Mouse (Mus musculus) hindbrain, postnatal 0 days (tissue): Measurements from ENCODE around the gene Pbxip1. TPM values are rescaled to one million over a fixed set of nuclear protein-coding genes. Genes with fewer than 3 reads are reported as not detected.

Source experiments
- ATAC-seq: fragments of 200-750 bp; cut with Nextera tagmentation; 2 replicates; pipeline ENCODE4 v1.8.0; 2017; ENCODE audit warnings: mild to moderate bottlenecking, moderate TSS enrichment, moderate library complexity
- DNase-seq: peaks from one replicate; pipeline ENCODE4 v3.0.0-alpha.2; 2015; ENCODE audit warnings: low spot score
- H3K27ac ChIP-seq: fragments of 300-500 bp; sonication (generic); 2 replicates; pipeline ENCODE4 v1.5.1; 2014; ENCODE audit warnings: mild to moderate bottlenecking
- H3K27me3 ChIP-seq: fragments of 300-500 bp; sonication (generic); 2 replicates; pipeline ENCODE4 v1.6.1; 2014; ENCODE audit warnings: low read length, mixed read lengths; ENCODE audit not compliant: insufficient read depth
- H3K36me3 ChIP-seq: fragments of 300-500 bp; sonication (generic); 2 replicates; pipeline ENCODE4 v1.6.1; 2014; ENCODE audit warnings: low read length, mixed read lengths; ENCODE audit not compliant: insufficient read depth
- H3K4me1 ChIP-seq: fragments of 300-500 bp; sonication (generic); 2 replicates; pipeline ENCODE4 v1.6.1; 2014; ENCODE audit warnings: antibody characterized with exemption, low read length, mixed read lengths; ENCODE audit not compliant: insufficient read depth
- H3K4me2 ChIP-seq: fragments of 300-500 bp; sonication (generic); 2 replicates; pipeline ENCODE4 v1.6.1; 2014; ENCODE audit warnings: low read depth, mild to moderate bottlenecking, low read length, moderate library complexity, mixed read lengths
- H3K4me3 ChIP-seq: fragments of 300-500 bp; sonication (generic); 2 replicates; pipeline ENCODE4 v1.5.1; 2014; ENCODE audit warnings: low read length
- H3K9ac ChIP-seq: fragments of 300-500 bp; sonication (generic); replicated peaks from 2 replicates; pipeline ENCODE4 v1.6.1; 2014; ENCODE audit warnings: mild to moderate bottlenecking, low read length, moderate library complexity, mixed read lengths
- H3K9me3 ChIP-seq: fragments of 300-500 bp; sonication (generic); 2 replicates; pipeline ENCODE4 v1.6.1; 2016; ENCODE audit warnings: low read length, mixed read lengths
- CTCF ChIP-seq: IDR thresholded peaks from 2 replicates; pipeline ENCODE4 v1.5.1; 2016; ENCODE audit warnings: antibody characterized with exemption, control low read depth, low read depth
- WGBS: fragments of 180-500 bp; shearing (Covaris S2); extraction: QIAGEN DNeasy Blood & Tissue Kit; methylation state at CpG from one replicate; pipeline ENCODE4 v1.1.7; 2014; 5-methylcytosine and 5-hydroxymethylcytosine counted together
- polyA plus RNA-seq: library from polyadenylated mRNA; unstranded; fragments of >200 nt; fragmentation: Nextera tagmentation; extraction: Ambion mirVana; gene quantifications from 2 replicates; pipeline ENCODE4 v1.2.1, GENCODE M21; 2015
- total RNA-seq: library from RNA; depleted of rRNA; stranded (reverse); fragments of >200 nt; gene quantifications from 2 replicates; pipeline ENCODE4 v1.2.3, GENCODE M21; 2014

Pbxip1 gene
- total and polyA plus RNA-seq, 2 experiments from 2014 or later, result 22.5 to 28.5 TPM

DNA sequence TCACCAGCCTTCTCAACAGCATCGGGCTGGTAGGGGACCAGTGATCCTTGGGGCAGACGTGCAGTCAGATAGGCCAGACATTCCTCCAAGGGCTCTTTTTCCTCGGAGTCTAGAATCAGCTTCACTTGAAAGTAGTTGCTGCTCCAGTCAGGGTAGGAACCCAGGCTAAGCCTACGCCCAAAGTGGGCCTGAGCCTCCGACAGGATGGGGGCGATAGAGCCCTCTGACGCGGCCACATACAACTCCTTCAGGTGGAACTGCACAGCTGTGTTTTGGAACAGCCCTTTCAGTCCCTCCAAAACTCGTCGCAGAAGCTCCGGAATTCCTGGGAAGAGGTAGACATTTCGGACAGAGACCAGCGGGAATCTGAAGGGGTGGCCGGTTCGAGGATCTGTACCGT, 28.1 kb upstream of the Pbxip1 start:
- TF ChIP-seq CTCF, result 0 out of 2 replicates have a peak, but pooled peaks have one; percentile 4
- Histone ChIP-seq H3K9me3 (no peaks in the 10 kb centered on the region), H3K4me3 (no peak overlapping the region), H3K27ac (no peak overlapping the region), H3K4me2 (no peak overlapping the region), H3K4me1 (0 out of 2 replicates have a peak, but pooled peaks cover 4% of the 10 kb centered on the region), H3K9ac (no peak overlapping the region), H3K36me3 (peaks cover 14% of the 10 kb centered on the region), H3K27me3 (no peaks in the 10 kb centered on the region)
- ATAC-seq (no peak), DNase-seq (no peak)
- WGBS, result 69% methylated on average over 16 of the region's 16 CpGs

DNA sequence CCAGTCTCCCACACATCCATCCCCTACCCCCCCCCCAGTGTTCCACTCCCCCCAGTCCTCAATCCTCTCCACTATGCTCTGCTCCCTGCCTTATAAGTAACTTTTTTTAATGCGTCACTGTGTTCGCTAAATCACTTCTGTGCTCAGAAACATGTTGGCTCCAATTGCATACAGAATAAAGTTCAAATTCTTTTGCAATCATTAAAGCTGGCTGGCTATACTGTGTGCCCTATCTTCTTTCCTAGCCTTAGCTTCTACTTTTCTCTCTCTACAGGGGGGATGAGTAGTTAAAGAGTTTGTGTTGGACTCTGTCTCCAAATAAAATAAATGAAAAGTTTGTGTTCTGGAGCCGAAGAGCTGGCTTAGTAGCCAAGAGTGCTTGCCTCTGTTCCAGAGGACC, 26.8 kb upstream of the Pbxip1 start:
- DNase-seq, result no peak
- Histone ChIP-seq H3K4me1 (0 out of 2 replicates have a peak, but pooled peaks cover 4% of the 10 kb centered on the region), H3K9me3 (no peaks in the 10 kb centered on the region), H3K9ac (no peak overlapping the region), H3K27me3 (no peaks in the 10 kb centered on the region), H3K4me3 (no peak overlapping the region), H3K36me3 (peaks cover 17% of the 10 kb centered on the region), H3K4me2 (no peak overlapping the region), H3K27ac (no peak overlapping the region)
- 92% methylated on average over 3 of the region's 3 CpGs for WGBS
- no peak for ATAC-seq
- TF ChIP-seq CTCF, result no peak

DNA sequence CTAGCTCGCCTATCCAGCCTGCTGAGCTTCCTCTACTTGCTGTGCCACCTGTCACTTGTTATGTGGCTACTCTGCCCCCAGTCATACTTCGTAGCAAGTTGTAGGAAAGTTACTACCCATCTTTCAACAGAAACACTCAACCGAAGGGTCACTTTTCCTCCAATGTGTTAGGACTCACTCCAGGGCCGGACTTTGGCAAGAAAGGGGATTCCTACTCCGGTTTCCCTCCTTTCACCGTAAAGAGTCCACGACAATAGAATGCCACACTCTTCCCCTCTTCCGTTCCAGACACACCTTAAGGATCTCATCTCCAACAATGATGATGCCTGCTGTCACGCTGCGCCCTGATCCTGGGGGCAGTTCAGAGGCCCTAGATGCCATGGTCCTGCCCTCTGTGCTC, 25.6 kb upstream of the Pbxip1 start:
- Histone ChIP-seq H3K36me3 (peaks cover 15% of the 10 kb centered on the region), H3K4me1 (0 out of 2 replicates have a peak, but pooled peaks cover 4% of the 10 kb centered on the region), H3K4me3 (peak overlapping the region; percentile 49), H3K27me3 (no peaks in the 10 kb centered on the region), H3K9ac (peak overlapping the region; percentile 49), H3K27ac (peak overlapping the region; percentile 70), H3K9me3 (no peaks in the 10 kb centered on the region), H3K4me2 (peak overlapping the region; percentile 80)
- 80% methylated on average over 10 of the region's 10 CpGs for WGBS
- DNase-seq (no peak), ATAC-seq (no peak)
- no peak for TF ChIP-seq CTCF

DNA sequence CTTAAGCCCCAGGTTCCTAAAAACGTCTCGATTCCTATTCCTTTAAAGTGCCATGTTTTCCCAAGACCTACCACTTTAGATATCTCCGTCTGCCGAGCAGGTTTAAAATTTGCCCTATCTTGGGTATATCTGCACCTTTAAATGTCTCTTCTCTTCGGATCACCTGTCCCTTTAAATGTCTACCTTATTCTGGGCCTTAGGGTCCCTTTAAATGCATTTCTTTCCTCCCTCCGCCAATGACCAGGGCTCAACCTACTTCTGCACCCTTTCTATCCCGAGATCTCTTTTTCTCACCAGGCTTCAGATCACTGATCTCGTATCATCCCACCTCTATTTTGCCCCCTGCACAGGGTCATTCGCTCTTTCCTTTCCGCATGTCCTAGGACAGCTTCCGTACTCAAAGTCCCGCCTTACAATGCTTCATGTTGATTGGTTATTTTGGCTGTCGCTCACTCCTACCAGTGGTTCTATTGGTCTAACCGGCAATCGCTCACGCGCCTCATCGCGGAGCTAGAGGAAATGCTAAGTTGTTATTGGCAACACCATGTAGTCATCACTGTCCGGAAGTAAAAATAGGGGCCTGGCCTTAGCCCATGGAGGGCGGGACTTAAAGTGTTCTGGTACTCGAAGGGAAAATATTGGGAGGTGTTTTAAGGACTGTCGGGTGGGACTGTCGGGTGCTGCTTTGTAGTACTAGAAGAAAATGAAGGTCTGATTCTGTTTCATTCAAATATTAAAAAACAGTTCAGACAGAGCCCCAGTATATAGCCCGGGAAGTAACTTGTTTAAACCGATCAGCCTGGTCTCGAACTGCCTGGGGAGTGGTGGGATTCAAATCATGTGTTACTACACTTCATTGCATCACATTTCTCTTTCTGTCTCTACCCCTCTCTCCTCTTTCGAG, 24.8 kb upstream of the Pbxip1 start, which contains the start of gene Flad1:
TSS of gene Flad1 (minus strand) at position 381 of the 904 bp plus-strand sequence.
- H3K4me2 ChIP-seq, result peak within 1 kb of the TSS; percentile 80
- TF ChIP-seq CTCF, result no peak
- 0 out of 2 replicates have a peak, but pooled peaks cover 4% of the 10 kb centered on the region for H3K4me1 ChIP-seq
- ATAC-seq (peak; percentile 99), DNase-seq (peak; percentile 99)
- H3K27me3 ChIP-seq, result no peaks in the 10 kb centered on the region
- WGBS, result 6% methylated on average over 28 of the region's 28 CpGs
- H3K9me3 ChIP-seq, result no peaks in the 10 kb centered on the region
- peak within 1 kb of the TSS; percentile 49 for H3K4me3 ChIP-seq
- H3K36me3 ChIP-seq, result peaks cover 15% of the 10 kb centered on the region
- peak within 1 kb of the TSS; percentile 70 for H3K27ac ChIP-seq
- peak within 1 kb of the TSS; percentile 49 for H3K9ac ChIP-seq

DNA sequence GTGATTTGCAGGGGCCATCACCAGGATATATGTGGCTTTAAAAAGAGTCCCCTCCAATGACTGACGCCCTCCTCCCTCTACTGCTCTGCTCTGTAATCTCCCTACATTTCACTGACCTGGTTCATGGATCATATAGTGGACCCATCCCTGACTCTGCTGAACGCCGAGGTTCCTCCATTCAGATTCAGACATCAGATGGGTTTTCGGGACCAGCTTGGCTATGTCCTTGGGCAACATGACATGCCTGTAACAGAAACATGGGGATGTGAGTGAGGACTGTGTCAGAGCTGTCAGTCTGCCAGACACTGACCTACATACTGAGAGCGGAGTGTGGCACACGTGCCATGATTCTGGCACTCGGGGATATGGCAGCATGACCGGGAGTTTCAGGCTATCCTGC, 20.3 kb upstream of the Pbxip1 start:
- Histone ChIP-seq H3K27ac (no peak overlapping the region), H3K36me3 (peaks cover 11% of the 10 kb centered on the region), H3K4me2 (no peak overlapping the region), H3K4me1 (peaks cover 7% of the 10 kb centered on the region; the same call in 1 of the 2 replicates), H3K27me3 (no peaks in the 10 kb centered on the region), H3K4me3 (no peak overlapping the region), H3K9ac (no peak overlapping the region), H3K9me3 (no peaks in the 10 kb centered on the region)
- 96% methylated on average over 8 of the region's 8 CpGs for WGBS
- TF ChIP-seq CTCF, result no peak
- DNase-seq, result no peak
- ATAC-seq, result no peak

DNA sequence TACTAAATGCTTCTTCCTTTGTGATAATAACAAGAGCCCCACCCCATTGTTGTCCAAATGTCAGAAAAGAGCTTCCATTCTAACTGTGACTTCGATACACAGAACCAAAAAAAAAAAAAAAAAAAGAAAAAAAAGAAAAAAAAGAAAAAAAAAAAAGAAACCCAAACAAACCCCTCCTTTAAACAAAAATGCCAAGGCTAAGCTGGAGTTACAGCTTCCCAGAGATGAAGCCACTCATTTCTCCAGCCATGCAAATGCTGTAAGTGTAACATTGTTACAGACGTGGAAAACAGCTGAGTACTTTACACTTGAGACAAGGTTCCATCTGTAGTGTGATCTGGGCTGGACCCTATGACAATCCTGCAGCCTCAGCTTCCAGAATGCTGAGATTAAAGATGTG, 19.4 kb upstream of the Pbxip1 start:
- Histone ChIP-seq H3K4me3 (peak overlapping the region; percentile 70), H3K9ac (peak overlapping the region; percentile 40), H3K4me2 (peak overlapping the region; percentile 99)

DNA sequence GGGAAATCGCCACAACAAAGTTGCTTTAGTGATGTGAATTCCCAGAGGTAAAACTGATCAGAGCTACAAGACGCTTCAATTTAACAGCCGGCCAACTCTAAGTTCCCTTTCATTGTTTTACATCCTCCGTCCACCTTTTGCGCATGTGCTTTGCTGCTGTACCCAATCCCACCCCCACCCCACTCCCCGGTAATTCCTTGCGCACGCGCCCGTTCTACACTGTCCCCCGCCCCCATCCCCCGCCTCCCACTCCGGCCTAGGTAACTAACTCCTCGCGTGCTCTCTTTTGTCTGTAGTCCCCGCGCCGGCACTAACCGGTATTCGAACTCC, 18.7 kb upstream of the Pbxip1 start:
- H3K4me3 ChIP-seq, result peak overlapping the region; percentile 70
- H3K27me3 ChIP-seq, result no peaks in the 10 kb centered on the region
- H3K9ac ChIP-seq, result peak overlapping the region; percentile 40
- no peak overlapping the region for H3K27ac ChIP-seq
- H3K9me3 ChIP-seq, result no peaks in the 10 kb centered on the region
- ATAC-seq (peak; percentile 59), DNase-seq (peak; percentile 83)
- H3K36me3 ChIP-seq, result peaks cover 11% of the 10 kb centered on the region
- no peak for TF ChIP-seq CTCF
- peaks cover 14% of the 10 kb centered on the region for H3K4me1 ChIP-seq
- H3K4me2 ChIP-seq, result peak overlapping the region; percentile 99
- under 1% methylated on average over 20 of the region's 20 CpGs for WGBS

More for the DNA sequence above, 19.4 kb upstream of the Pbxip1 start:
- WGBS, result 25% methylated on average over 2 of the region's 2 CpGs
- Histone ChIP-seq H3K4me1 (peaks cover 14% of the 10 kb centered on the region), H3K9me3 (no peaks in the 10 kb centered on the region), H3K36me3 (peaks cover 11% of the 10 kb centered on the region), H3K27ac (no peak overlapping the region), H3K27me3 (no peaks in the 10 kb centered on the region)
- ATAC-seq (no peak), DNase-seq (no peak)
- no peak for TF ChIP-seq CTCF
